Mouse (Mus musculus) urinary bladder, postnatal 36 days (tissue): ENCODE results near the gene Hltf.

Experiments used
- DNase-seq, 2 experiments: peaks; one replicate each; pipeline ENCODE4 v3.0.0; 2022; ENCODE audit warnings: low spot score in 2 of 2, mixed read lengths in 1 of 2

The Hltf gene

DNA sequence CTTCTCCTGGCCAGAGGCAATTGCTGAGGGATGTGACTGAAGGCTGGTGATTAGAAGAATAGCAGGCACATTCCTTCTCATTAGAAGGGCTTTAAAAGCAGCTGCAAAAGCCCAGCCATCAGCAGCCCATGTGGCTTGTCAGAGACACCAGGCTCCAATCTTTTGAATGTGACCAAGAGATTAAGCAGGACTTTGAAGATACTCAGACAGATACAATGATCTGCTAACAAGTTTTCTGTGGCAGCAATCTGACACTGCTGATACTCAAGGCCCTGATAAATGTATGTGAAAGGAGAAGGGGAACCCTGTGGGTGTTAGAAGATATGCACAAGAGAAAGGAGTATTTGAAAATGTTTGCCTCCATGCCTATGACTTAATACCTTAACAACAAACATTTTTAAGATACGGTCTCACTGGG is 88.1 kb downstream of the Hltf start:
- DNase-seq: no peak

DNA sequence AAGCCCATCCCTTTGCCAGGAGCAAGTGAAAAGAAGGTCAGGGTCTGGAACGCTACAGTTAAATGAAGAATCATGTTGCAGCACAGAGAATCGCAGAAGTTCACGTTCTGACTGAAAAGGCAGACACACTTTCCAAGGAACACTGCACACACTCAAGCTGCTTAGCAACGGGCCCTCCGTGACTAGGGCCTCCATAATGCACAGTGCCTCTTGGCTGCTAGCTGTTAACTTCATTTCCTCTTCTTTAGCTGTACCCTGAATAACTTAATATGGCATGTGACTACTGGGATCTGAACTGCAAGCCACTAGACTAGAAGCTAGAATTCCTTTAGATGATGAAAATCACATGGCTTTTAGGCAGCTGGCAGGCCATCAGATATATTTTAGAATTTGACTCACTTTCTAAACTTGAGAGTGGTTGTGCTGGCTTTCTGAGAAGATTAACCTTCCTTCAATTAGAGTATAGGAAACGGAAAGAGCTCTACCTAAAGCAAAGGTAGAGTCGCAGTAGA is 89.3 kb downstream of the Hltf start:
- no peak for DNase-seq

DNA sequence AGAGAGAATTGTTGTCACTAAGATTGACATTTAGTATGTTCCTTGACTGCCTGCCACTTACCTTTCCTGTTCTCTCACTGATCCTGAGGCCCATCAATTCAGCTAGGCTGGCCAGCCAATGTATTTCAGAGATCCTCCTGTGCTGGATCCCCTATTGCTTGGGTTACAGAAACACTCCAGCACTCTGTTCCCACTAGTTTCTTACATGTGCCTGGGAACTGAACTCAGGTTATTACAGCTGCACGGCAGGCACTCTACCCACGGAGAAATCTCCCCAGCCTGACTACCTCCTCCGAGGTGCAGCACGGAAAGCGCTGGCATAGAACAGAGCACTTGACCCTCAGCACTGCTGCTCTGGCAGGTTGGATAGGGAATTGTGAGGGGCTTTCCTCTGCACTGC is 90.0 kb downstream of the Hltf start:
- DNase-seq: no peak

DNA sequence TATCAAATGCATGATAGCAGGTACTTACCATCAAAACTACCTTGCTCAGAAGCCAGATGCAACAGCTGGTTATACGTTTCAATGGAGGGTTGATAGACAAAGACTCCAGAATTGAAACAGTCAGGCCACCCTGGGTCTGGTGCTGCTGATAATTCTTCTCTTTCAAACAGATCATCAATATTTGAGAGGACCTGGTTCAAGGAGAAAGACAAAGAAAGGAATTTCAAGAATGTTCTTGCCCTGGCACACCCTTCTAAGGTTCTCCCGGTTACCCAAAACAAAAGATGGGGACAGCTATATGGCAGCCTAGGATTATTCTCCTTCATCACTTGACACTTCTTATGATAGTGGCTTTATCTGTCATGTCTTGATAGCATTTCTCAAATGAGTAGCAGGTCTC is 92.9 kb downstream of the Hltf start:
- no peak for DNase-seq

DNA sequence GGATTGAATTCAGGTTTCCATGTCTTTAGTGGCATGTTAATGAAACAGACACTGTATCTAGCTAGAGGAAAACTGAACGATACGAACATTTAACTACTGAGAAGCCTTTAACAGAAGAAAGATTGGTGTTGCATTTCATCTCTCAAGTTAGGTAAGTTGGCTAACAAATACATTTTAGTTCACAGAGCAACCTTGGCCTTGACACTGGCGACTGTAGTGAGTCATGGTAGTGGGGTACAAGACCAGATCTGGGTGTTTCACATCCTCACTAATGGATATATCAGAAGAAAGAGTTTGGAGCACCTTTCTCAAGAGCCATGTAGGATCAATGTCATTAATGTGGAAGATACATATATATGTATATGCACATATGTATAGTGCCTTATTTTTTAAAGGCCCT is 94.0 kb downstream of the Hltf start:
- no peak for DNase-seq

DNA sequence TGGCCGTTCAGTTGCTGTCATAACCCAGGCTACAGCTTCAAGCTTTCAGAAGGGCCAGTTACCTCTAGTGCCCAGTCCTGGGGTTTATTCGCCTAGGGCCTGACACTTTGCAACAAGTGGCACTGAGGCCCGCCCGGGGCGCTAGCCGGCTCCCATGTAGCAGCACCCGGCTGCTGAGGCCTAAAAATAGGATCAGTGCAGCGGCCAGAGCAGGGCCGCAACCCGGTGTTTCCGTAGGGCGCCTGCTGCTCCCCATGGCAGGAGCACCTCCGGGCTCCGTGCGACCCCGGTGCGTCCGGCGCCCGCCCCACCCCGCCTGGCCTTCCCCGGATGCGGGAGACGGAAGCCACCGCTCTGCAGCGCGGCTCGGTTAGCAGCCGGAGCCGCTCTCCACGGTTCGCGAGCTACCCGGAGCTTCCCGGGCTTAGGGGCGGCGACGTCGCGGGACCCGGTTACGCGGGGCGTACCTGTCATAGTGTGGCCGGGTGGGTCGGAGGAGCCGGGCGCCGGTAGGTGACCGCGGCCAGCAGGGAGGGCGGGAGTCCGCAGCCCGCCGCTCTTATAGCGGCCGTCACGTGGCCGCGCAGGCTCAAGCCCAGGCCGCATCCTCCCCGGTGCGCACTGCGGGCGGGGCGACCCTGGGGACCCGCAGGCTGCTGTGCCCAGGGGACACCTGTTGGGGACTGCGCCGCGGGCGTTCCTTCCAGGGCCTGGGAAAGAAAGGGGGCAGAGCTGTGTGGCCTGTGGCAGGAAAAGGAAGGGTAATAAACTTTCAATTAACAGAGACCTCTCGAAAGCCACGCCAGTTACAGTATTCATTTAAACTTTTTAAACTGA is 97.1 kb downstream of the Hltf start, which contains the start of gene Gyg:
Gyg (minus strand) TSS at position 787 of the 837 bp plus-strand sequence.
- DNase-seq: peak; percentile 41 to 49

DNA sequence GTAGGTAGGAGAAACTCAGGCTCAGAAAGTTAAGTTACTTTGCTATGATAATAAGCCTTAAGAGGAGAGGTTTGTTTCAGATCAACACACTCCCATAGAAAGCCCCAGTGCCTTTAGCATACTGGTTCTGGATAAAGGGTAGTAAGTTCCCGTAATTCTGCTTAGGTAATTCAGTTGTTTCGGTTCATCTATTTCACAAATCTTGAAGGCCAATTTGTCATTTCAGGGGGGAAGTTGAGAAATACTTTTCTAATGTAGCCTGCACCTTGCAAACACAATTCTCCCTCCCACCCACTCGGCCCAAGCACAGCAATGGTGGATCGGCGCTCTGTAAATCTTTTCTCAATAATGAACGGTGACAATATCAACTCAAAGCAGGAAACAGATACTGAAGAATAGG is 97.9 kb downstream of the Hltf start:
- DNase-seq: no peak

DNA sequence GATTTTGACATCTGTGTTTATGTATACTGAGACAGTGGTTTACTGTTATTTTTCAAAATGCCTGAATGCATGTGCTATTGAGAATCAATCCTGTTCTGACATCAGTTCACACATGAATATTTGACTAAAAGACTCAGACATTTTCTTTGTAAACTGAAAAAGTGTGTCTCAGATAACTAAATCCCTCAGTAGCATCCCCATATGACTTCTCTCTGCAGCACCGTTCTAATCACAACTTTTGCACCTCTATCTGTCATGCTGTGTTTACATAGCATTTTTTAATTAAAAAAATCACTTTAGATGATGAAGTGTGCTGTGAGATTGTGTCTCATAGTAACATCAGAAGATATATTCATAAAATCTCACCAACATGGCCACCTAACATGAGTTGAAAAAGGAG is 109.9 kb downstream of the Hltf start:
- no peak for DNase-seq
